Mouse (Mus musculus) gastrocnemius, postnatal 36 days (tissue): ENCODE measurements at regions not wholly inside any gene's neighbourhood (a gene's known extent, or its start where the extent isn't known, plus 50 kb on each side); places are given as distances from the start of the nearest gene placed in this dataset.
A peak's percentile ranks its signal among the peaks of the same experiment; 100 is the strongest.

ENCODE experiments used
- DNase-seq, 2 experiments: peaks; one replicate each; pipeline ENCODE4 v3.0.0; 2022
- intact Hi-C: fragments of 180-260 bp; cut with DNase I; formaldehyde crosslinking; loops from one replicate; pipeline ENCODE4 v1.15.1; 2025

GRCm38 (mm10) chr19:42673133-42673532, 60.5 kb upstream of the Loxl4 start:
- DNase-seq = no peak
- intact Hi-C loops = no loop called here

- intact Hi-C loops = no loop called here
- no peak for DNase-seq
Measured at GRCm38 (mm10) chr19:42669886-42670285, 57.3 kb upstream of the Loxl4 start.

GRCm38 (mm10) chr19:42668385-42669098, 55.9 kb upstream of the Loxl4 start:
- intact Hi-C loops = no loop called here
- DNase-seq = peak; percentile 59 to 66

- intact Hi-C loops = no loop called here
- no peak for DNase-seq
Measured at GRCm38 (mm10) chr19:42666906-42667305, 54.3 kb upstream of the Loxl4 start.
